Mouse (Mus musculus) retina, postnatal 7 days (tissue): ENCODE measurements around the gene Mmp15.
"Not testable (repeated sequence)": the region's sequence is repeated elsewhere in the genome, so short reads cannot be mapped to it uniquely, and the experiment has no call there.

Source experiments
- DNase-seq: peaks from one replicate; pipeline ENCODE4 v3.0.0-alpha.2; 2012; ENCODE audit warnings: low read depth, low spot score

Gene Mmp15

DNA sequence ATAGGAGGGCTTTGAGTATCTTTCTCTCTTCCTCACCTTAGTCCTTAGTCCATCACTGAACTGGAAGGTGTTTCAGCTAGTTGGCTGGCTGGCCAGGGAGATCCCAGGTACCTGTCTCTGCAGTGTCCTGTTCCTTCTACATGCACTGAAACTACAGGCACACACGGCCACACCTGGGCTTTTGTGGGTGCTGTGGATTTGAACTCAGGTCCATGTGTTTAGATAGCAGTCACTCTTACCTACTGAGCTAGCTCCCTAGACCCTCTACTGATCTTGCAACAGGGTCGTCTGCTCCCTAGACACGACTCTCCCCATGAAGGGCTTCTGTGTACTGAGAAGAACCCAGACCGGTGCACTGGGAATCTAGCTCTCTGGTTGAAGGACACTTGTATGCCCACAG is 25.0 kb downstream of the Mmp15 start:
- DNase-seq, result no peak

DNA sequence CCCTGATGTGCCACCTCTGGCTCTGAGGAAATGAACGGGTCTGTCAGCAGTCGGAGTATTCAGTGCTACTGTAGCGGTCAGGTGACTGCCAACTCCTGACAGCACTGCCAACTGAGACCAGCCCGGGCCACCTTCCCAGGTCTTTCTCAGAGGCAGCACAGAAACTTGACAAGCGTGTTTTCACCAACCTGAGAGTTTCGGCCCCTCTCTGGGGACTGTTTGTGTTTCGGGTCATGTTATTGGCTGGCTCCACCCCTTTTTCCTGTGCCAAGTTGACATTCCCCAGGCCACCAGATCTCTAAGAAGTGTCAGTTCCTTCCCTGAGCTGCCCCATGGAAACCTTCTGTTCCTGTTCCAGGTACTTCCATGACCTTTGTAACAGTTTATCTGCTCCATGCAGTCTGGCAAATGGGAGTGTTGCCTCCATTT is 25.8 kb downstream of the Mmp15 start:
- no peak for DNase-seq

DNA sequence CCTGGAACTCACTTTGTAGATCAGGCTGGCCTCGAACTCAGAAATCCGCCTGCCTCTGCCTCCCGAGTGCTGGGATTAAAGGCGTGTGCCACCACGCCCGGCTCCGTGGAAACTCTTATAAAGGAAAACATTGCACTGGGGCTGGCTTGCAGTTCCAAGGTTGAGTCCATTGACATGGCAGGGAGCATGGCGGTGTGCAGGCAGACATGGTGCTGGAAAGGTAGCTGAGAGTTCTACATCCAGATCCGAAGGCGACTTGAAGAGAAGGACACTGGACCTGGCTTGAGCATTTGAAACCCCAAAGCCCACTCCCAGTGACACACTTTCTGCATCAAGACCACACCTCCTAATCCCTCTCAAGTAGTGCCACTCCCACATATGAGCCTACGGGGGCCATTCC is 26.9 kb downstream of the Mmp15 start:
- not testable (repeated sequence) for DNase-seq

DNA sequence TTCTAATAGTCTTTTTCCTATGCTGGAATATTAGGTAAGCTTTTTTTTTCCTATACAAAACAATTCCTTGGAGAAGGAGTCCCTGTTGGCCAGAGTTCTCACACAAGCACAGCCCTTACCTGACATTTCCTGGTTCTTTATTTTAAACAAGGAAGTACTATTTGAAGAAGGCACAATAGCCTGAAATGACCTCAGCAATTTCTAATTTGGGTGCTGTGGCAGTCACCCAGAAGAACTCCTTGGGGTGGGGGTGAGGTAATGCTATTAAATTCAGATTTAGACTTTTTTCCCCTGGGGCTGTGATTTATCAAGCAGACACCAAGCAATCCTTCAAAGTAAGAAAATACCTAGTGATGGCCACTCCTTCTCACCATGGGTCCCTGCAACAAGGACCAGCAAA is 28.9 kb downstream of the Mmp15 start:
- DNase-seq, result no peak

DNA sequence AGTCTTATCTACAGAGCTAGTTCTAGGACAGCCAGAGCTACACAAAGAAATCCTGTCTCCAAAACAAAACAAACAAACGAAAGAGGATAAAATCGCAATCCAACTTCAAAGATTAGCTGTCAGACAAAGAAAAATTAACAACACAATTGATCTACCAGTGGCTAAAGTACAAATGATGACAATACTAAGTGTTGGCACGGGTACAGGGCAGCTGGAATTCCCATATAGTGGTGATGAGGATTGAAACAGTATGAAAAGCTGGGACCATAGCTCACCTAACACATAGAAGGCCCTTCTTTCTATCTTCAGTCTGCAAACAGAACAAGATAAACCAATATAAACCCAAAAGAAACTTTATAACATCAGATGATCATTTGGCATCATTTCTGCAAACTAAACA is 29.5 kb downstream of the Mmp15 start:
- DNase-seq, result no peak

DNA sequence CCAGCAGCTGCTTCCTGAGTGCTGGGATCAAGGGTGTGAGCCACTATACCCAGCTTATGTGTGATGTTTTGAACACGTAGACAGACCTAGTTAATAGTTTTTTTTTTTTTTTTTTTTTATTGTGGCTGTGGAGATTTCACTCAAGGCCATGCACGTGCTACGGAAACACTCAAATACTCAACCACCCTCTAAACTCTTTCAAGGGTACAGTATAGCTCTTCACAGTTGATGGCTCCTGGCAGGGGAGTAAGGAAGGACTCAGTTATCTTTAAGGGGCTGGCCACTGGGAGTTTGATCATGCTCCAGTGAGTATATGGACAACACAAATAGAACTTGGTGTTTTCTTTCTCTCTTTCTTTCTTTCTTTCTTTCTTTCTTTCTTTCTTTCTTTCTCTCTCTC is 32.4 kb downstream of the Mmp15 start:
- no peak for DNase-seq

DNA sequence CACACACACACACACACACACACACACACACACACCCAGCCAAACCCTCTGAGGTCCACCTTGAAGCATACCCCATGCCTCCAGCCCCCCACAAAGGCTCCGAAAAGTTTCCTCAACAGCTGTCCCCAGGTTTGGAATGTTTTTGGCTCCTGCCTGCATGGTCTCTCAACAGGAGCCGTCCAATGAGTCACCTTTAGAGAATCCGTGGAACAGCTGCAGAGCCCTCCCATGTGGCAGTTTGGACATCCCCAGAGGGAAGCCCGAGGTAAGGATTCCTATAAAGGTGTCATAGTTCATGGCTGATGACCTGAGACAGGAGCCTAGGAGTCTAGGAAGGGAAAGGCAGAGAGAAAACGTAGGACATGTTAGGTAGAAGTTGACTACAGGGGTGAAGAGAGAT is 34.0 kb downstream of the Mmp15 start:
- DNase-seq, result no peak

DNA sequence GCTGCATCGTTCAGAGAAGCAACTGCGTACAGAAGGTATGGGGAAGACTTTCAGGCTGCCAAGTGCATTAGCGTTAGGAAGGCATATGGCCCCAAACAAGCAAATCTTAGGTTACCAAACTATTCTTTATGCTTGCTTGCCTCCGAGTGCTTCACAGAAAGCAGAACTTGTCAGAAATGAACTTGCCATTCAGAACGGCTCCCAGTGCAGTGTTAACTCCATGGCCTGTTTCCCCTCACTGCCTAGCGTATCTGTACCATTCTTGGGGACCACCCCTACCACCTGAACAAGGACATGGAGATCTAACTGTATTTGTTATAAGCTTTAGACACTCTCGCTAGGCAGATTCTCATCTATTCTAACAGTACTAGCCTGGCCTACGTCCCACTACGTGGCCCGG is 35.2 kb downstream of the Mmp15 start:
- no peak for DNase-seq

DNA sequence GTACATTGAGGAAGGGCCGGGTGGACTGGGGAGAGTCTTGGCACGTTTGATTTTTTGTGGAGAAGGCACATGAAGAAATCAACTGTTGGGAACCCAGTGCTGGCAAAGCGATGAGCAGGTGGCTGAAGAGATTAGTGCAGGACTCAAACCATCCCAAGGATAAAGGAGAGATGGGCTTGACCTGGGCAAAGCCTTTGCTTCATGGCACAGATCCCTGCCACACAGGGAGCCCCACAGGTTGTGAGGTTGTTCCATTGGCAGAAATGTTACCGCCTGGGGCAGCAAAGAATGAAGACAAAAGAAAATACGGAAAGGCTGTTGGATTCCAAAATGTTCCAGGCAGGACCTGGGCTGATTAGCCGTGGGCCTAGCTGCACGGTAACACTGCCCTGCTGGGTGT is 35.9 kb downstream of the Mmp15 start:
- no peak for DNase-seq

DNA sequence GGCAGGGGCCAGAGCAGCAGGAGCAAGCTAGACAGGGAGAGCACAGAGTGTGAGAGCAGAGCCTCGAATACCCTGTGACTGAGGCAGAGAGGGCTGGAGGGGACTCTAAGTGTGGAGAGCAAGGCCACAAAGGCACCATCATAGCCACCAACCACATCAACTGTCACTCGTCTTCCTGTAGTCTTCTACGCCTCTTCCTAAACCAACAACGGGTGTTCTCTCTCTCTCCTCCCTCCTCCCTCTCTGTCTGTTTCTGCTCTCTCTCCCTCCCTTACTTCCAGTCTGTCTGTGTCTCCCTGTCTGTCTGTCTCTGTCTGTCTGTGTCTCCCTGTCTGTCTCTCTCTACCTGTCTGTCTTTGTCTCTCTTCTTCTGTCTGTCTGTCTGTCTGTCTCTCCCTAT is 38.2 kb downstream of the Mmp15 start:
- no peak for DNase-seq

DNA sequence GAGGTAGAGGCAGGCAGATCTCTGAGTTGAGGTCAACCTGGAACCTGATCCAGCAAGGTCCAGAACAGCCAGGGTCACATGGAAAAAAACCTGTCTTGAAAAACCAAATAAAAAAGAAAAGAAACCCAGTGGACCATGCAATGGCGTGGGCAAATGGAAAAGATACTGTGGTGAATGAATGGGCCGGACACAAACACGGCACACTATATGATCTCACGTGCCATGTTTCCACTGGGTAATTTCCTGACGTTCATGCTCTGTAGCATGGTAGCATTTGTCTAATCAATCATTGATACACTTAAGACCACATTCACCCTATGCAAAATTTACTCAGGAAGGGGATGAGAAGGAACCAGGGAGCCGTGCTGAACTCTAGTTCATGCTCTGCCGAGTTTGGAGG is 39.0 kb downstream of the Mmp15 start:
- DNase-seq, result no peak

DNA sequence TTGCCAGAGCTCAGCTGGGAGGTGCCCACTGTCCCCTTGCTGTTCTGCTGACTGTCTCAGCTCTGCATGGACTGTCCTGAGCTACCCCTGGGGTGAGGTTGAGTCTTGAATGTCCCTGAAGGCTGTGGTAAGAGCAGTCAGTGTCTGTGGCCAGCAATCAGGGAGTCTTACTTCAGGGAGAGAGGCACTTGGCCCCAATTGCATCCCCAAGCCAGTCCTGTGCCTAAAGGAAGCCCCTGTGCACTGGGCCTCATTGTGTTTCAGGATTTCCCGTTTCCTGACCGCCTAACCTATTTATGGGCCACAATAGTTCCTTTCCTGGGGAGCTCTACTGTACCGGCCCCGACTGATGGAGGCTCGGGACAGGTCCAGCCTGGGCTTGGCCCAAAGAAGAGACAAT is 40.5 kb downstream of the Mmp15 start:
- DNase-seq, result no peak

DNA sequence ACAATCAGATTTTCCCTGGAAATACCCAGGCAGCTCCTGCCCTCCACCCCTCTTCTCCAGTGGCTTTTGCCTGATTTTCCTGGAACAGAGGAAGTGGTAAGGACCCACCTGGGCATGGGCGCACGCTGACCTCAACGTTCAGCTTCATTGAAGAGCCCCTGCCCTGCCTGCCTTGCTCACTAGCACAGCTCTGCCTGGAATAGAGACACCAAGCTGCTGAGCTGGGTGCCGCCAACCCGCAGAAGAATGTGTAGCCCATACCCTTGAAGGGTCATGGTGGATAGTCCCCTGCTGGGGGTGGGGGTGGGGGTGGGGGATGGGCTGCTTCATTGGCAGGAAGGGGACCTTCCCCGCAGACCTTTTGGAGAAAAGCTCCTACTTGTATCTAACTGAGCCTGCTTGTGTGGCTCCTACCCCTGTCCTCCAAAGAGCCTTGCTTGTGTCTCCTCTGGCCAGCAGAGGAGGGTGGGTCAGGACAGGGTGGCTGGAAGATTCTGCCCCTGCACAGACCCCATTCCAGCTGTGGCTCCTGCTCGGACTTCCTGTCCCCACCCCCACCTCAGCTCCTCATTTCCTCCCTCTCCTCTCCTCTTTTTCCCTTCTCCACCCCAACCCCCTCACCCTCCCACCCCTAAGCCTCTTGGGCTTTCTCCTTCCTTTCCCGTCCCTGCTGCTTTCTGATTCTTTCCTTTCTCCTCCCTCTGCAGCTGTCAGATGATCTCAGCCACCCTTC is 43.3 kb downstream of the Mmp15 start:
- no peak for DNase-seq

DNA sequence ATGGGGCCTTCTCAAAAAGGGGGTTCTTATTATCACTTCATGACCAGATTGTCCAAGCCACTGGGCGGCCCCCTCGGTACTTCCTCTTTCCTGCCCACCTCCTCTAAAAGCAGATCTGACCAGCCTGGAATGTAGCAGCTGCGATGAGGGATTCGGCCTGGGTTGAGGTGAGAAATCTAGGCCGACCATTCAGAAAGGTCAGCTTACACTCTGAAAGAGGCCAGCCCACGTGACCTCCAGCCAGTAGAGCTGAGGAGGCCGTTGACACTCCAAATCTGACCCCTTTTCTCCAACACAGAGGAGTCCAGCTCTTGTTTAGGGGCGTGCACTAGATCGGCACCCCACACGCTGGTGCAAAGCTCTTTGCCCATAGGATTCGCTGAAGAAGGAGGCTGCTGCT is 44.7 kb downstream of the Mmp15 start:
- no peak for DNase-seq

DNA sequence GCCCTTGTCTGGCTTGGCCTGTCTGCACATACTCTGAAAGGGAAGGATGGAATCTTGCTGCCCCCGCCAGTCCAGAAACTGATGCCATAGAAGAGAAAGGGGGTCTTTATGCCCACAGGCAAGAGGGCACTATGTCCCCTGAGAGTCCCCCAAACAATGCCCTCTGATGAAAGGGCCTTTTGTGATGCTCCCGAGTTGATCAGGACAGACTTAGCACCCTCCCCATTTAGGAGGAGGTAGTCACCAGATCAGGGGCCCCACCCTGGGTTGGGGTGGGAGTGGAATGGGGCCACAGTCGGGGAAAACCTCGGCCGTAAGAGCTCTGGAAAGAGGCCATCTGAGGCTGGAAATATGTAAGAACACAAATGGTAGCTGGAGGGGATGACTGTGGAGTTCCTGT is 45.1 kb downstream of the Mmp15 start:
- no peak for DNase-seq

DNA sequence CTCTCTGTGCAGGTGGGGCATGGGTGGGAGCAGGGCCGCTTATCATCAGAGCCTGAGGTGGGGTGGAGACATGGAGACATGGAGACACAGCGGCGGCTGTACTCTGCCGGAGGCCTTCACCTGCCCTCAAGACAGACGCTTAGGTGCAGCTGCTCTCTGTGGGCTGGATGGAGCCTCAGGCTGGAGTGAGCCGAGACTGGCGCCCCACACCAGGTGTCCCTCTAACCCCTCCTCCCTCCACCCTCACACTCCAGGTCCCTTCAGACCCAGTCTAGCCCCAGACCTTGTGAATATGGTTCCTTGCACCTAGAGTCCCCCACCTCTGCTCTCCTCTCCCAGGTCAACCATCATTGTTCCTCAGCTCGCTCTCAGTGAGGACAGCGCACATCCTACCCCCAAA is 47.1 kb downstream of the Mmp15 start:
- DNase-seq, result no peak

DNA sequence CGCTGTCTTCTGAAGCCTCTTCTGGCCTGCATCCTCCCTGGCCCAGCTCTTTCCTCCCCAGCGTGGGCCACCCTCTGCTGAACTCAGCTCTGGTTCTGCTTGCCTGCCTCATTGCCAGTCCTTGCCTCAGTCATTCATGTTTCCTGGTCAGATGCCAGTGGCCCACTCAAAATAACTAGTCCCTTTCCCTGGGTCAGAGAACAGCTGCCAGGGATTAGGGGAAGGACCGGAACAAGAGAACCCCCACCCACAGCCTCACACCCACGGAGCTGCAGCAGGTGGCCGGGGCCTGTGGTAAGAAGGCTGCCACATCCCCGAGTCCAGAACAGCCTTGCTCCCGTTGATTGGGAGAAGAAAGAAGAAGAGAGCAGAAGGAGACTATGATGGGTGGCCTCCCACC is 49.0 kb downstream of the Mmp15 start:
- no peak for DNase-seq

DNA sequence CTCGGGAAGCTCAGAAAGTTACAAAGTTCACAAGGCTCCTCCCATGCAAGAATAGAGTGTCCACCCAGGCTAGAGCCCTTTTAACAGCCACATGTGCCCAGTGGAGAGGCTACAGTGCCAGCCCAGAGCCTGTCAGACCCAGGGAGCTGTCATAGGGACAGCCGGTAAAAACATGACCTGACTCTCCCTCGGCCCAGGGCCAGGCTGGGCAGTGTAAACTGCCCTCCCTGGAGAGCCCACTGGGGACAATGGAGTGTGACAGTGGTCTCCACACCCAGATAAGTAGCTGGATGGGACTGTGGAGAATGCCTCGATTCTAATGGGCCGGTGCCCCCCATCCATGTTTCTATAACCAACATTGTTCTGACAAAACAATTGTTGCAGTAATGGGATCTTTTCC is 57.5 kb downstream of the Mmp15 start:
- DNase-seq, result no peak

DNA sequence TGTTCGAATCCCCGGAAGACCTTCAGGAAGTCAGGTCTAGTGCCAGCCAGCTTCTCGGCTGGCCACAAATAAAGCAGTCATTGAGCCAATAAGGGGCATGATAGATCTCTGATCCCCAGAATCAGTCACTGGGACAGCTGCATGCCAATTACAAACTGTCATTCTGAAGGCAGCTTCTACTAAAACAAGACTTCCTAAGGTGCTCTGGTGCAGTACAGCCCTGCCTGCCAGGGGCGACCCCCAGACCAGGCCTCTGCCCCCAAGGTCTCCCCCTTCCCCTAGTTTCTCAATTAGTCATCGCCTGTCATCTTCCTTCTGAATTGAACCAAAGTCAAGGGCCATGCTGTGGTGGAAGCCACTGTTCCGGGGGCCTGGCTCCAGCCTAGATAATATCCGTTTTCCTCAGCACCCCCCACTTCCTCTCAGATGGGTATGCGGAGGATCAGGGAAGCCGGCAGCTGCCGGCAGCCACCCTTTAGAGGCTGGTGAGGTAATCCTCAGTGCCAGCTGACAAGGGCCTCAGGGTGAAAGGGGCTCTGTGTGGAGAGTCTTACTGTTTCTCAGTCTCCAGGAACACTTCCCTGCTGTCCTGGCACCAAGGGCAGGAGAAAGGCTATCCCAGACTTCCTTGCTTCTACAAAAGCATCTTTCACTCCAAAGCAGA is 59.4 kb downstream of the Mmp15 start:
- peak; percentile 34 for DNase-seq

DNA sequence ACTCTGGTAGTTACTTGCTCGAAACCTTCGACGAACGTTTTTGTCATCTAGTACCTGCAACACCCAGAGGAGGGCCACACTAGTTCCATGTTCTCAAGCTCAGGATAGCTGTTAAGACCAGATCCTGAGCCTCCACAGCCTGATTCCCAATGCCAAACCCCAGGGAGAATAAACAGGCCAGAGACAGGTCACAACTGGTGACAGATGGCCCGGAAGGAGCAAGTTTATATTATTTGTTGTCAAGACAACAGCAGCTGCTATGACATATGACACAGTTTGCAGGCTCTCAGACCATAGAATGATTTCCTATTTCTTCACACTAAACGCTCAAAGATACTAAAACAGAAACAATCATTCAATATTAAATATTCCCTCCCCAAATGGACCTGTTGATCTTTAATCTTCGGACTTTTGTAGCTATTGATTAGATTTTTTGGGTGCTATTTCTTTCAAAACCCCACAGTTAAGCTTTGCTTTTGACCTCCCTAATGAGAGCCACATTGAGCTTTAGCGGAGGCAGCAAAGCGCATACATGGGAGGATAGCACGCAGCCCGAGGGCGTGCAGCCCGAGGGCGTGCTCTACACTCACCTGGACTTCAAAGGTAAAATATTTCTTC is 70.2 kb downstream of the Mmp15 start:
- DNase-seq, result no peak
